Mouse (Mus musculus) central nervous system, embryonic 14 days (tissue): ENCODE data around the gene Pik3r1. TPM values are rescaled to one million over a fixed set of nuclear protein-coding genes. Genes with fewer than 3 reads are reported as not detected.

Experiments used
- polyA plus RNA-seq: library from polyadenylated mRNA; depleted of rRNA; stranded (reverse); fragments of >200 nt; gene quantifications from 2 replicates; pipeline ENCODE4 v1.2.3, GENCODE M21; 2012; rRNA removed

Pik3r1 gene
- polyA plus RNA-seq = 23.7 and 29.0 TPM in 2 replicates

GRCm38 (mm10) chr13:101767809-101768629, at the start of gene Pik3r1:
Gene Pik3r1, minus strand, starts transcription at chr13:101768217.

